Mouse (Mus musculus) ovary, postnatal 36 days (tissue): ENCODE measurements at regions not wholly inside any gene's neighbourhood (a gene's known extent, or its start where the extent isn't known, plus 50 kb on each side); places are given as distances from the start of the nearest gene placed in this dataset.

Experiments
- DNase-seq: peaks from one replicate; pipeline ENCODE4 v3.0.0; 2022; ENCODE audit warnings: low spot score, mixed read lengths

DNA sequence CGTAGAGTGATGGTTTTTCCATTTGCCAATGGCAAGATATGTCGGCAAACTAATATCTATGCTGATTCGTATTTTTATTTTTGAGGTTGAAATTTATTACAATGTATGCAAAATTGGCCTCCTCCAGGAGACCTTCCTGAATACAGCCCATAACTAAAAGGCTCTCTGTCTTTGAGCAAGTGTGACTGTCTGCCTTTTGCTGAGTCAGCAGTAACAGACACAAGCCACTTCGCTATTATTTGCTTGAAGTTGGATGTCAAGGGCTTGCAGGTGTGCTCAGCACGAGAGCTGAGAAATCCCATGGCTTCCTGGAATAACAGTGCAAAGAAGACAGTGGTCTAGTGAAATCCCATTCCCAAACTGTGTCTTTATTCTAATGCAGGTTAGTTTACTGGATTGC, 56.9 kb downstream of the Dmrt2 start:
- DNase-seq = no peak

DNA sequence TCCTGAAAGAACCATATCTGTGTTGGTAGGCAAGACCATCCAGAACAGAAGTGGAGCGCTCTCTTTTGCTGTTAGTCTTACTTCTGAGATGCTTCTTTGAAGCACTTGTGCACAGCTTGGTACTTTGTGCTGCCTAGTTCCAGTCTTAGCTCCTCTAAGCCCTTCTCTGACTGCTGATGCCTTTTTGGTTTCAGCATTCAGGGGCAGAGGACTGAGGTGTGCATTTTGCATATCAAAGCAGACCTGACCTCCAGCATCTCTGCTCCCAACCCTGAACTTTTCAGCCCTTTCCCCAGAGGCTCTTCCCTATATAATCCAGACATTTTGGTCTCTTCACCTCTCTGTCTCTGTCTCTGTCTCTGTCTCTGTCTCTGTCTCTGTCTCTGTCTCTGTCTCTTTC, 57.4 kb downstream of the Dmrt2 start:
- DNase-seq = no peak

GRCm38 (mm10) chr19:25778455-25778854, 106.2 kb downstream of the Dmrt2 start:
- DNase-seq = no peak

GRCm38 (mm10) chr19:25779356-25779755, 107.1 kb downstream of the Dmrt2 start:
- DNase-seq = no peak

DNA sequence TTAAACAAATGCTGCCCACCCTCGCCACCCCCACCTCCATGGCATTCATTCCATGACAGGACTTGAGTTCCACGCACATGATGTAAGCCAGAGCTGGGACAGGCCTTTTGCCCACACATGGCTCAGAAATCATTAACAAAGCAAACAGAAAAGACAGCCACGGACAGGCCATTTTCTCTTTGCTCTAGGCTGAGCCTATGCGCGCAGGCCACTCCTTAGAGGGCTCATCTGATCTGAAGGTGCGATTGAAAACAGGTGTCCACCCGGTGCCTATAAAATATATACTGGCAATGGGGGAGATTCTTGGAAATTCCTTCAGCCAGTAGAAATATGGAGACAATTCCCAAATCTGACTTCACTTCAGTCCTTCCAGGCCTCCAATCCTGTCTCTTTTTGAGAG, 109.1 kb downstream of the Dmrt2 start:
- no peak for DNase-seq

GRCm38 (mm10) chr19:25802692-25803091, 130.5 kb downstream of the Dmrt2 start:
- no peak for DNase-seq

- no peak for DNase-seq
Observed at GRCm38 (mm10) chr19:25805351-25805750, 133.1 kb downstream of the Dmrt2 start.

DNA sequence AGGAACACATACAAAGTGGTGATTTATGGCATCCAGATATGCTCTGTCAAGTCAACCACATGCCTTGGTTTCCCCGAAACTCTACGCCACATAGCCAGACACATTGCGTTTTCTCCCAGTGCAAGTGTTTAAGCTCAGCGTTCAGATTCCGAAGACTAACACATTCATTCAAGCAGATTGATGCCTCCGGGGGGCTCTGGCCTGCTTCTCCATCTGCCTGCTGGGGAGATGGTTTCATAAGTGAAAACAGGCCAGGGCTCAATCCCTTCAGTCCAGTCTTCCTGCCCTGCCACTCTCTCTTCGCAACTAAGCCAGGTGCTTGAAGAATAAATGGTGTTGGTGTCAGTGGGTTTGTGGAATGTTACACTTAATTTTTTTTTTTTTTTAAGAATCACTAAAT, 141.4 kb downstream of the Dmrt2 start:
- DNase-seq = no peak

- no peak for DNase-seq
Observed at GRCm38 (mm10) chr19:25845158-25845557, 172.9 kb downstream of the Dmrt2 start.

- DNase-seq = no peak
Observed at GRCm38 (mm10) chr19:25856344-25856743, 184.1 kb downstream of the Dmrt2 start.

DNA sequence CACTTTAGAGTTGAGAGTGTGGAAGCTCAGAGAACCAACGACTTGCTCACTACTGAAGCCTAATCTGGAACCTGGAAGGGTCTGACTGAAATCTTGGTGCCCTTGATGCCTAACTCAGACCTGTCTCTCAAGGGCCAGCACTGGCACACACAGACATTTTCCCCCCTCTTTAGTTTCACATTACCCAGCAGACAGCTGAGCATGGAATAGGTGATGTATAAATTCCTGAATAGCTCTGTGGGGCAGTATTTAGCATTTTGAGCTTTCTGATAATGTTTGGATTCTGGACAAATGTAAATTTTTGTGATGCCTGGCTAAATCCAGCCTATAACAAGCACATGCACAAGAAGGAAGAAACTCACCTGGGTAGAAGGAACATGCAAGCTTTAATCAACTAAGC, 191.1 kb downstream of the Dmrt2 start:
- no peak for DNase-seq

GRCm38 (mm10) chr19:25906721-25907120, 234.5 kb downstream of the Dmrt2 start:
- no peak for DNase-seq

GRCm38 (mm10) chr19:25922052-25922451, 249.8 kb downstream of the Dmrt2 start:
- DNase-seq = no peak

- no peak for DNase-seq
Observed at GRCm38 (mm10) chr19:25922806-25923205, 250.6 kb downstream of the Dmrt2 start.

DNA sequence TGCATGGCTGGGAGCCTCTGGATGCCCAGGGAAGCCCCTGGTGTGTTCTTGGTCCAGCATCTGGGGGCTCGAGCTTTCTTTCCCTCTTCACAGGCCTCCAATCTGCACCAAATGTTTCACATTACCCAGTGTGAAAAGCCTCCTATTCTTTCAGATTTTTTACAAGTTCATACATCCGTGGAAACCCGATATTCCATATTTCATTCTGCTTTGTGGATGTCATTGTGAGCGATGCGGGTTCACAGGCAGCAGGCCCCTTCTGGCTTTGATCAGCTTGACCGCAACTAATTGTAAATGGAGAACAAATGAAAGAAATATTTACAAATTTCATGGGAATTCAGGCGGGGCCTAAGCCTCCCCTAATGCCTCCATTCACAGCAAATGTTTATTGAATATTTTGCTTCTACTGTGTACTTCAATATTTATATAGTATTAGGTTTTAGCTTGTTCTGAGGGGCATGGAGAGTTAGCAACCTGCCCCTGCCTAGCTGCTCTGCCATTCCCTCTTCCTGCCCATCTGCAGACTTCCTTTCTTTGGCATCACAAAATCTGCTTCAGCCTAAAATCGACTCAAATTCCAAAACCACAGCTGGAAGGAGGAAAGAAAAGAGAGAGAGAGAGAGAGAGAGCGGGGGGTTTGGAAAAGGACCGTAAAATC, 251.6 kb downstream of the Dmrt2 start:
- DNase-seq = no peak

DNA sequence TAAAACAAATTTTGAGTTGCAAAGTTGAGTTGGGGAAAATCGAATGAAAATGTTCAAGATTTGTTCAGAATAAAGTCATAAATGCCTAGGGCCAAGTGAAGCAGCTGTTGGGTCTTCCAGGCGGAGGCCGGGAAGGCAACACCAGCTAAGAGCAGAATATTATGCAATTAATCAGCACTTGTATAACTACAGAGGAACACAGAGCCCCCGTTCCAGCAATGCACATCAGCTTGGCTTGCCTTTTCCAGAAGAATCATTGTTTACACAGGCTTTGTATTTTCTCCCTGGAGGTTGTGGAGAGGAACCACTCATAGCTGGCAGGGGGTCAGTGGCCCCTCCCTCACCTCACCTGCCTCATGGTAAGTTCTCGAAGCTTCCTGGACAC, 252.2 kb downstream of the Dmrt2 start:
- DNase-seq = no peak

DNA sequence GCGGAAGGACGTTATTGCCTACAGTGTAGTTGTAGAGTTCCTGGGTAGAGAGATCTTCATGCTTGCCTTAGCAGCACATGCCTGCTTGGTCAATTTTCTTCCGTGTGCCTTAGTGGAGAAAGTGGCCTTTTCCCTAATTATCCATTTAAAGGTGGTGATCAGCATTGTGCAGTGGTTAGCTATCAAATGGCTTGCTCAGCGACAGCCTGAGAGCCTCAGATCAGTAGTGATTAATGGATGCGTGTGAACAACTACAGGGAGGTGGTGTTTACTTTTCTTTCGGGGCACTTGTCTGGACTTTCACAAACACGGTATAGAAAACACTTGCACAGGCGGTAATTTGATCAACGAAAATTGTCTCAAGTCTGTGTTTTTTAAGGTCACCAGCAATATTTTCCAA, 255.0 kb downstream of the Dmrt2 start:
- DNase-seq = no peak

DNA sequence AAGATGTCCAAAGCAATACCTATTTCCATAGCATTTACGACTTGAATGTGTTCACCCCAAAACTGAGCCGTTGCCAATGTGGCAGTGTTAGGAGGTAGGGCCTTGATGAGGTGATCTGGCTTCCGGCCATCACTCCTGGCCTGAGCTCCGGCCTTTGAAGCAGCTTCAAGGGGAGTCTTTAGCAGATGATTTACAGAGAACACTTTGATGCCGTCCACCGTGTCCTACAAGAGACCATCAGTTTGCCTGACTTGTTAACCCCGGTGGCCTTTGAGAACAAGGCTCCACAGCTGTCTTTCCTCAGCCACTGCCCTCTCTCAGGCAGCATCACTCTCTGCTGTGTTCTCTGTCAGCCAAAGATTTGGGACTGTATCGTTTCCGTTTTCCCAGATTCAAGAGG, 265.1 kb downstream of the Dmrt2 start:
- DNase-seq = no peak

GRCm38 (mm10) chr19:25971210-25971609, 299.0 kb downstream of the Dmrt2 start:
- no peak for DNase-seq

GRCm38 (mm10) chr19:25975202-25975601, 303.0 kb downstream of the Dmrt2 start:
- DNase-seq = no peak

- no peak for DNase-seq
Observed at GRCm38 (mm10) chr19:25980308-25980707, 308.1 kb downstream of the Dmrt2 start.

- DNase-seq = no peak
Observed at GRCm38 (mm10) chr19:26014620-26015180, 342.5 kb downstream of the Dmrt2 start.

DNA sequence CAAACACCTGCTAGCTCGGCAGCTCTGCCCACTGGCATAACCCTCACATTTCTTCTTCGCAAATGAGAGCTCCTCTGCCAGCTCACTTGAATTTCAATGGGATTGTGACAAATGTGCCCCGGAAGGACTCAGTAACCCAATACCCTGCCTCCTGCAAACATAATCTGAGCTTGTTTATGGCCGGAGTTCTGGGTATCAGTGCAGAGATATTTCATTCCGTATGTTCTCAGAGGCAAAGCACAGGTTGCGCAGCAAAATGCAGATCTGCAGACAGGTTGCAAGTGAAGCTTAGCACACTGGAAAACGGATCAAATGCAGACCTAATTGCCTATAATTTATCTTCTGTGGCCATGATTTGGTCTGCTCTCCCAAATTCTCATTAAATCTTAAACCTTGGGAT, 348.9 kb downstream of the Dmrt2 start:
- no peak for DNase-seq

GRCm38 (mm10) chr19:26026103-26026502, 353.9 kb downstream of the Dmrt2 start:
- DNase-seq = no peak
